Mouse (Mus musculus) heart, embryonic 16.5 days (tissue): ENCODE data around the gene Me3. TPM values are rescaled to one million over a fixed set of nuclear protein-coding genes. Genes with fewer than 3 reads are reported as not detected.

Experiments
- ATAC-seq: fragments of 200-750 bp; cut with Nextera tagmentation; replicated peaks from 2 replicates; pipeline ENCODE4 v1.8.0; 2017; ENCODE audit warnings: moderate number of reproducible peaks; ENCODE audit not compliant: insufficient read depth, low FRiP score; ENCODE audit errors: extremely low read depth
- H3K27ac ChIP-seq: fragments of 300-500 bp; sonication (generic); 2 replicates; pipeline ENCODE4 v1.5.1; 2014; ENCODE audit warnings: mild to moderate bottlenecking, low read length, control low read depth, moderate library complexity
- H3K27me3 ChIP-seq: fragments of 300-500 bp; sonication (generic); 2 replicates; pipeline ENCODE4 v1.6.1; 2014; ENCODE audit warnings: low read length, mixed read lengths; ENCODE audit not compliant: control insufficient read depth, insufficient read depth
- H3K36me3 ChIP-seq: fragments of 300-500 bp; sonication (generic); 2 replicates; pipeline ENCODE4 v1.6.1; 2014; ENCODE audit not compliant: control insufficient read depth, insufficient read depth
- H3K4me1 ChIP-seq: fragments of 300-500 bp; sonication (generic); 2 replicates; pipeline ENCODE4 v1.6.1; 2014; ENCODE audit warnings: low read length, mixed read lengths; ENCODE audit not compliant: control insufficient read depth, insufficient read depth
- H3K4me2 ChIP-seq: fragments of 300-500 bp; sonication (generic); 2 replicates; pipeline ENCODE4 v1.6.1; 2014; ENCODE audit warnings: low read depth, mild to moderate bottlenecking, control low read depth, low read length
- H3K4me3 ChIP-seq: fragments of 300-500 bp; sonication (generic); 2 replicates; pipeline ENCODE4 v1.5.1; 2014; ENCODE audit warnings: mild to moderate bottlenecking, control low read depth, low read length
- H3K9ac ChIP-seq: fragments of 300-500 bp; sonication (generic); 2 replicates; pipeline ENCODE4 v1.6.1; 2014; ENCODE audit warnings: low read length, control low read depth
- H3K9me3 ChIP-seq: fragments of 300-500 bp; sonication (generic); replicated peaks from 2 replicates; pipeline ENCODE4 v1.6.1; 2016; ENCODE audit warnings: low read length; ENCODE audit not compliant: control insufficient read depth
- WGBS: fragments of 180-500 bp; shearing (Covaris S2); extraction: QIAGEN DNeasy Blood & Tissue Kit; methylation state at CpG from one replicate; pipeline ENCODE4 v1.1.7; 2014; 5-methylcytosine and 5-hydroxymethylcytosine counted together
- polyA plus RNA-seq: library from polyadenylated mRNA; unstranded; fragments of >200 nt; fragmentation: Nextera tagmentation; extraction: Ambion mirVana; gene quantifications from 2 replicates; pipeline ENCODE4 v1.2.1, GENCODE M21; 2015

Me3 gene
- polyA plus RNA-seq, 1 experiment from 2014 or later = 10.8 TPM

GRCm38 (mm10) chr7:89803966-89804365 lies 171.8 kb downstream of the Me3 start:
- no peak overlapping the region for H3K4me3 ChIP-seq
- WGBS = 78% methylated on average over 4 of the region's 4 CpGs
- no peak for ATAC-seq
- no peak overlapping the region for H3K4me2 ChIP-seq
- no peaks in the 10 kb centered on the region for H3K9me3 ChIP-seq
- H3K9ac ChIP-seq = no peak overlapping the region
- H3K27me3 ChIP-seq = no peaks in the 10 kb centered on the region
- no peaks in the 10 kb centered on the region for H3K4me1 ChIP-seq
- no peaks in the 10 kb centered on the region for H3K36me3 ChIP-seq
- no peak overlapping the region for H3K27ac ChIP-seq

- no peaks in the 10 kb centered on the region for H3K9me3 ChIP-seq
- WGBS = 6% methylated on average over 2 of the region's 2 CpGs
- peaks cover 5% of the 10 kb centered on the region; the same call in 1 of the 2 replicates for H3K4me1 ChIP-seq
- no peak overlapping the region for H3K4me3 ChIP-seq
- no peak for ATAC-seq
- H3K36me3 ChIP-seq = no peaks in the 10 kb centered on the region
- no peaks in the 10 kb centered on the region for H3K27me3 ChIP-seq
- H3K27ac ChIP-seq = no peak overlapping the region
- H3K9ac ChIP-seq = no peak overlapping the region
- no peak overlapping the region for H3K4me2 ChIP-seq
Observed at GRCm38 (mm10) chr7:89809400-89809799, 177.2 kb downstream of the Me3 start.

- H3K27me3 ChIP-seq = no peaks in the 10 kb centered on the region
- no peaks in the 10 kb centered on the region for H3K4me1 ChIP-seq
- no peaks in the 10 kb centered on the region for H3K9me3 ChIP-seq
- no peak overlapping the region for H3K9ac ChIP-seq
- ATAC-seq = no peak
- WGBS = 74% methylated on average over 4 of the region's 4 CpGs
- no peak overlapping the region for H3K4me3 ChIP-seq
- H3K27ac ChIP-seq = no peak overlapping the region
- H3K36me3 ChIP-seq = no peaks in the 10 kb centered on the region
- H3K4me2 ChIP-seq = no peak overlapping the region
Observed at GRCm38 (mm10) chr7:89828436-89829065, 196.4 kb downstream of the Me3 start.

- WGBS = 49% methylated on average over 7 of the region's 7 CpGs
- Histone ChIP-seq H3K4me3 (no peak overlapping the region), H3K9ac (no peak overlapping the region), H3K36me3 (no peaks in the 10 kb centered on the region), H3K9me3 (no peaks in the 10 kb centered on the region), H3K4me2 (no peak overlapping the region), H3K27me3 (no peaks in the 10 kb centered on the region), H3K27ac (no peak overlapping the region), H3K4me1 (no peaks in the 10 kb centered on the region)
- ATAC-seq = peak; percentile 37; the same call in 1 of the 2 replicates
Observed at GRCm38 (mm10) chr7:89829201-89829600, 197.0 kb downstream of the Me3 start.

GRCm38 (mm10) chr7:89833521-89833920 lies 201.3 kb downstream of the Me3 start:
- Histone ChIP-seq H3K4me3 (no peak overlapping the region), H3K9me3 (no peaks in the 10 kb centered on the region), H3K36me3 (no peaks in the 10 kb centered on the region), H3K4me2 (no peak overlapping the region), H3K27me3 (no peaks in the 10 kb centered on the region), H3K4me1 (peaks cover 8% of the 10 kb centered on the region), H3K9ac (no peak overlapping the region), H3K27ac (no peak overlapping the region)
- ATAC-seq = no peak
- WGBS = 85% methylated on average over 8 of the region's 8 CpGs

- H3K27ac ChIP-seq = no peak overlapping the region
- H3K4me3 ChIP-seq = no peak overlapping the region
- ATAC-seq = no peak
- no peak overlapping the region for H3K4me2 ChIP-seq
- H3K36me3 ChIP-seq = no peaks in the 10 kb centered on the region
- no peak overlapping the region for H3K9ac ChIP-seq
- no peaks in the 10 kb centered on the region for H3K27me3 ChIP-seq
- WGBS = 63% methylated on average over 8 of the region's 8 CpGs
- H3K4me1 ChIP-seq = peaks cover 8% of the 10 kb centered on the region
- no peaks in the 10 kb centered on the region for H3K9me3 ChIP-seq
Observed at GRCm38 (mm10) chr7:89835566-89835965, 203.4 kb downstream of the Me3 start.

GRCm38 (mm10) chr7:89836676-89837075 lies 204.5 kb downstream of the Me3 start:
- Histone ChIP-seq H3K4me3 (no peak overlapping the region), H3K4me1 (peaks cover 8% of the 10 kb centered on the region), H3K27ac (no peak overlapping the region), H3K36me3 (no peaks in the 10 kb centered on the region), H3K9me3 (no peaks in the 10 kb centered on the region), H3K4me2 (no peak overlapping the region), H3K27me3 (no peaks in the 10 kb centered on the region), H3K9ac (no peak overlapping the region)
- ATAC-seq = no peak
- 87% methylated on average over 7 of the region's 7 CpGs for WGBS

- WGBS = 28% methylated on average over 4 of the region's 4 CpGs
- Histone ChIP-seq H3K36me3 (no peaks in the 10 kb centered on the region), H3K4me2 (no peak overlapping the region), H3K9ac (no peak overlapping the region), H3K27ac (no peak overlapping the region), H3K27me3 (no peaks in the 10 kb centered on the region), H3K4me3 (no peak overlapping the region), H3K9me3 (no peaks in the 10 kb centered on the region), H3K4me1 (peaks cover 8% of the 10 kb centered on the region)
- no peak for ATAC-seq
Observed at GRCm38 (mm10) chr7:89837841-89838240, 205.6 kb downstream of the Me3 start.

- Histone ChIP-seq H3K36me3 (no peaks in the 10 kb centered on the region), H3K4me2 (no peak overlapping the region), H3K4me3 (no peak overlapping the region), H3K9me3 (no peaks in the 10 kb centered on the region), H3K9ac (no peak overlapping the region), H3K4me1 (peaks cover 8% of the 10 kb centered on the region), H3K27me3 (no peaks in the 10 kb centered on the region), H3K27ac (no peak overlapping the region)
- 73% methylated on average over 8 of the region's 8 CpGs for WGBS
- no peak for ATAC-seq
Observed at GRCm38 (mm10) chr7:89839721-89840120, 207.5 kb downstream of the Me3 start.
